Mouse (Mus musculus) gastrocnemius, postnatal 14 days (tissue): Measurements from ENCODE around the gene Klhl5. TPM values are rescaled to one million over a fixed set of nuclear protein-coding genes. Genes with fewer than 3 reads are reported as not detected.
"Not testable (repeated sequence)": the region's sequence is repeated elsewhere in the genome, so short reads cannot be mapped to it uniquely, and the experiment has no call there.

Experiments
- DNase-seq: peaks from one replicate; pipeline ENCODE4 v3.0.0; 2021; ENCODE audit warnings: mixed read lengths
- intact Hi-C: fragments of 180-260 bp; cut with DNase I; formaldehyde crosslinking; loops from one replicate; pipeline ENCODE4 v1.15.1; 2025; ENCODE audit warnings: low total_unique reads
- total RNA-seq, 2 experiments: library from RNA; stranded (reverse); gene quantifications; 2 replicates each; pipeline ENCODE4 v1.2.3; 2021

Gene Klhl5
- total RNA-seq, 2 experiments from 2014 or later, result 9.0 to 10.0 TPM

GRCm38 (mm10) chr5:65093769-65094168 lies 13.6 kb upstream of the Klhl5 start:
- intact Hi-C loops, result no loop called here

GRCm38 (mm10) chr5:65094902-65095545 lies 12.3 kb upstream of the Klhl5 start:
- intact Hi-C loops, result no loop called here
- no peak for DNase-seq

More at GRCm38 (mm10) chr5:65093769-65094168, 13.6 kb upstream of the Klhl5 start:
- no peak for DNase-seq

GRCm38 (mm10) chr5:65096082-65096481 lies 11.3 kb upstream of the Klhl5 start:
- no peak for DNase-seq
- intact Hi-C loops, result no loop called here

- intact Hi-C loops, result no loop called here
Observed at GRCm38 (mm10) chr5:65096805-65097204, 10.5 kb upstream of the Klhl5 start.

GRCm38 (mm10) chr5:65097457-65097856 lies 9.9 kb upstream of the Klhl5 start:
- no peak for DNase-seq
- intact Hi-C loops, result no loop called here

More at GRCm38 (mm10) chr5:65096805-65097204, 10.5 kb upstream of the Klhl5 start:
- DNase-seq, result no peak

- intact Hi-C loops, result no loop called here
- no peak for DNase-seq
Observed at GRCm38 (mm10) chr5:65100002-65100401, 7.3 kb upstream of the Klhl5 start.

GRCm38 (mm10) chr5:65101209-65101608 lies 6.1 kb upstream of the Klhl5 start:
- intact Hi-C loops, result no loop called here
- DNase-seq, result no peak

- intact Hi-C loops, result no loop called here
- no peak for DNase-seq
Observed at GRCm38 (mm10) chr5:65101621-65102020, 5.7 kb upstream of the Klhl5 start.

GRCm38 (mm10) chr5:65102026-65102640 lies 5.2 kb upstream of the Klhl5 start:
- intact Hi-C loops, result no loop called here
- no peak for DNase-seq

GRCm38 (mm10) chr5:65102641-65103042 lies 4.7 kb upstream of the Klhl5 start:
- intact Hi-C loops, result no loop called here
- DNase-seq, result no peak

- peak; percentile 34 for DNase-seq
- intact Hi-C loops, result no loop called here
Observed at GRCm38 (mm10) chr5:65107773-65108432, 564 bp downstream of the Klhl5 start.

- DNase-seq, intact Hi-C loops: not testable (repeated sequence)
Observed at GRCm38 (mm10) chr5:65112225-65112624, 4.9 kb downstream of the Klhl5 start.

GRCm38 (mm10) chr5:65113323-65113722 lies 6.0 kb downstream of the Klhl5 start:
- DNase-seq, result no peak
- intact Hi-C loops, result no loop called here

- intact Hi-C loops, result no loop called here
- no peak for DNase-seq
Observed at GRCm38 (mm10) chr5:65116789-65117188, 9.4 kb downstream of the Klhl5 start.

- DNase-seq, result no peak
- intact Hi-C loops, result no loop called here
Observed at GRCm38 (mm10) chr5:65119495-65119894, 12.2 kb downstream of the Klhl5 start.

GRCm38 (mm10) chr5:65119918-65120317 lies 12.6 kb downstream of the Klhl5 start:
- no peak for DNase-seq
- intact Hi-C loops, result no loop called here

- DNase-seq, result no peak
- intact Hi-C loops, result no loop called here
Observed at GRCm38 (mm10) chr5:65122616-65123015, 15.3 kb downstream of the Klhl5 start.

GRCm38 (mm10) chr5:65126137-65126536 lies 18.8 kb downstream of the Klhl5 start:
- intact Hi-C loops, result no loop called here

GRCm38 (mm10) chr5:65128481-65128880 lies 21.1 kb downstream of the Klhl5 start:
- DNase-seq, result no peak
- intact Hi-C loops, result no loop called here

More at GRCm38 (mm10) chr5:65126137-65126536, 18.8 kb downstream of the Klhl5 start:
- no peak for DNase-seq

- no peak for DNase-seq
- intact Hi-C loops, result no loop called here
Observed at GRCm38 (mm10) chr5:65130528-65131210, 23.3 kb downstream of the Klhl5 start.
